Mouse (Mus musculus) CH12.LX (cell line): Measurements from ENCODE around the gene Daam1. TPM values are rescaled to one million over a fixed set of nuclear protein-coding genes. Genes with fewer than 3 reads are reported as not detected.

ENCODE experiments used
- DNase-seq: peaks from one replicate; pipeline ENCODE4 v3.0.0-alpha.2; 2013; ENCODE audit errors: extremely low read depth
- H3K27ac ChIP-seq: 2 replicates; pipeline ENCODE4 v1.5.1; 2012; ENCODE audit warnings: low read depth, mild to moderate bottlenecking, control low read depth, moderate library complexity; ENCODE audit not compliant: insufficient read depth
- H3K27me3 ChIP-seq: replicated peaks from 2 replicates; pipeline ENCODE3; 2012; ENCODE audit warnings: inconsistent platforms
- H3K36me3 ChIP-seq, 2 experiments: replicated peaks in 1 of 2; 2 replicates each; pipeline versions ENCODE3 to v1.6.1; 2012; ENCODE audit warnings: inconsistent platforms in 1 of 2, low read length in 1 of 2, mild to moderate bottlenecking in 1 of 2, mixed read lengths in 1 of 2, moderate library complexity in 1 of 2; ENCODE audit not compliant: control insufficient read depth in 1 of 2, insufficient read depth in 1 of 2
- H3K4me1 ChIP-seq, 2 experiments: 2 replicates each; pipeline ENCODE4 v1.6.1; 2012; ENCODE audit warnings: inconsistent platforms in 1 of 2, moderate library complexity in 1 of 2; ENCODE audit not compliant: insufficient read depth in 2 of 2, control insufficient read depth in 1 of 2
- H3K4me2 ChIP-seq: 2 replicates; pipeline ENCODE4 v1.6.1; 2012; ENCODE audit warnings: low read depth, mild to moderate bottlenecking, control low read depth; ENCODE audit not compliant: poor library complexity, insufficient read depth, severe bottlenecking
- H3K4me3 ChIP-seq, 3 experiments: fragments of 150-350 bp in 1 of 3; sonication (generic) in 1 of 3; replicated peaks in 1 of 3; 2 replicates each; pipeline versions ENCODE3 to v1.5.1; 2011 to 2012; ENCODE audit warnings: low read depth in 2 of 3, low read length in 2 of 3, mild to moderate bottlenecking in 2 of 3, moderate library complexity in 2 of 3, control low read depth in 1 of 3, improper control_type of control experiment in 1 of 3, inconsistent platforms in 1 of 3, mixed read lengths in 1 of 3; ENCODE audit not compliant: poor library complexity in 1 of 3
- H3K79me2 ChIP-seq: replicated peaks from 2 replicates; pipeline ENCODE4 v1.6.1; 2012; ENCODE audit warnings: mild to moderate bottlenecking, moderate library complexity; ENCODE audit not compliant: control insufficient read depth, poor library complexity, insufficient read depth, severe bottlenecking; ENCODE audit errors: extremely low read depth
- H3K9ac ChIP-seq: 2 replicates; pipeline ENCODE4 v1.6.1; 2012; ENCODE audit warnings: low read depth, mild to moderate bottlenecking, control low read depth, moderate library complexity; ENCODE audit not compliant: insufficient read depth
- H3K9me3 ChIP-seq: replicated peaks from 2 replicates; pipeline ENCODE3; 2012; ENCODE audit warnings: low read length, inconsistent platforms, mixed read lengths
- BHLHE40 ChIP-seq: IDR thresholded peaks from 2 replicates; pipeline ENCODE4 v1.6.1; 2011; ENCODE audit warnings: mild to moderate bottlenecking, low read depth, low read length, improper control_type of control experiment
- CHD1 ChIP-seq: IDR thresholded peaks from 2 replicates; pipeline ENCODE4 v1.6.1; 2012; ENCODE audit warnings: low read depth, low read length, improper control_type of control experiment, inconsistent platforms
- CHD2 ChIP-seq: IDR thresholded peaks from 2 replicates; pipeline ENCODE4 v1.6.1; 2011; ENCODE audit warnings: low read length, improper control_type of control experiment
- E2F4 ChIP-seq: IDR thresholded peaks from 2 replicates; pipeline ENCODE4 v1.6.1; 2011; ENCODE audit warnings: low read depth, low read length, improper control_type of control experiment; ENCODE audit not compliant: insufficient replicate concordance
- ELF1 ChIP-seq: IDR thresholded peaks from 2 replicates; pipeline ENCODE4 v1.6.1; 2014; ENCODE audit warnings: low read depth, mild to moderate bottlenecking, inconsistent platforms, low read length, improper control_type of control experiment
- EP300 ChIP-seq: IDR thresholded peaks from 2 replicates; pipeline ENCODE4 v1.6.1; 2011; ENCODE audit warnings: low read length, improper control_type of control experiment
- ETS1 ChIP-seq: conservative IDR thresholded peaks from 2 replicates; pipeline ENCODE4 v1.6.1; 2012; ENCODE audit warnings: low read depth, mild to moderate bottlenecking, inconsistent platforms, low read length, improper control_type of control experiment, moderate library complexity
- IRF4 ChIP-seq: IDR thresholded peaks from 2 replicates; pipeline ENCODE4 v1.6.1; 2014; ENCODE audit warnings: low read depth, mild to moderate bottlenecking, inconsistent platforms, low read length, improper control_type of control experiment
- JUN ChIP-seq: IDR thresholded peaks from 2 replicates; pipeline ENCODE4 v1.6.1; 2011; ENCODE audit warnings: low read depth, mild to moderate bottlenecking, low read length, improper control_type of control experiment, moderate library complexity; ENCODE audit not compliant: insufficient read depth
- JUND ChIP-seq: conservative IDR thresholded peaks from 2 replicates; pipeline ENCODE4 v1.6.1; 2011; ENCODE audit warnings: low read depth, low read length, improper control_type of control experiment
- MAZ ChIP-seq: IDR thresholded peaks from 2 replicates; pipeline ENCODE4 v1.6.1; 2012; ENCODE audit warnings: low read depth, mild to moderate bottlenecking, inconsistent platforms, low read length, improper control_type of control experiment, moderate library complexity
- MEF2A ChIP-seq: IDR thresholded peaks from 2 replicates; pipeline ENCODE4 v1.6.1; 2014; ENCODE audit warnings: low read depth, mild to moderate bottlenecking, inconsistent platforms, low read length, improper control_type of control experiment, borderline replicate concordance
- MXI1 ChIP-seq: IDR thresholded peaks from 2 replicates; pipeline ENCODE4 v1.6.1; 2011; ENCODE audit warnings: mild to moderate bottlenecking, low read depth, low read length, improper control_type of control experiment
- NELFE ChIP-seq: IDR thresholded peaks from 2 replicates; pipeline ENCODE4 v1.6.1; 2011; ENCODE audit warnings: low read depth, low read length, improper control_type of control experiment
- POLR2A ChIP-seq: IDR thresholded peaks from 2 replicates; pipeline ENCODE4 v1.6.1; 2011; ENCODE audit warnings: low read depth, mild to moderate bottlenecking, improper control_type of control experiment, low read length
- POLR2AphosphoS2 ChIP-seq: IDR thresholded peaks from 2 replicates; pipeline ENCODE4 v1.6.1; 2011; ENCODE audit warnings: low read depth, low read length, improper control_type of control experiment
- RCOR1 ChIP-seq: conservative IDR thresholded peaks from 2 replicates; pipeline ENCODE4 v1.6.1; 2012; ENCODE audit warnings: low read depth, mild to moderate bottlenecking, inconsistent platforms, low read length, improper control_type of control experiment
- UBTF ChIP-seq: IDR thresholded peaks from 2 replicates; pipeline ENCODE4 v1.6.1; 2012; ENCODE audit warnings: low read depth, mild to moderate bottlenecking, inconsistent platforms, low read length, improper control_type of control experiment, moderate library complexity
- USF2 ChIP-seq: conservative IDR thresholded peaks from 2 replicates; pipeline ENCODE4 v1.6.1; 2011; ENCODE audit warnings: low read depth, low read length, improper control_type of control experiment
- ZKSCAN1 ChIP-seq: IDR thresholded peaks from 2 replicates; pipeline ENCODE4 v1.6.1; 2012; ENCODE audit warnings: low read depth, inconsistent platforms, low read length, improper control_type of control experiment, borderline replicate concordance
- dilution Hi-C: fragments of 300-500 bp; cut with MboI; formaldehyde crosslinking; loops from 2 replicates; pipeline ENCODE4 v1.14.3; 2020; ENCODE audit warnings: low sequenced_read_pairs; ENCODE audit not compliant: extremely low pct_unique_long_range_greater_than_20kb, extremely low pct_ligation_motif_present
- in situ Hi-C: fragments of 300-500 bp; cut with MboI; formaldehyde crosslinking; loops from 3 replicates; pipeline ENCODE4 v1.14.3; 2019; ENCODE audit warnings: low sequenced_read_pairs, low pct_ligation_motif_present, low pct_unique_long_range_greater_than_20kb, mixed read lengths
- polyA plus RNA-seq: library from polyadenylated mRNA; unstranded; fragments of >175 nt; gene quantifications from 2 replicates; pipeline ENCODE4 v1.2.1, GENCODE M21; 2012; ENCODE audit warnings: low read depth; ENCODE audit not compliant: insufficient read length
- total RNA-seq, 2 experiments: library from RNA; depleted of rRNA; stranded (reverse); fragments of 300-350 nt in 1 of 2; fragments of >200 nt in 1 of 2; gene quantifications; 2 replicates each; pipeline ENCODE4 v1.2.3; 2012 to 2014

Gene Daam1
- total and polyA plus RNA-seq, 3 experiments = 10.7 to 27.9 (median 23.6) TPM

DNA sequence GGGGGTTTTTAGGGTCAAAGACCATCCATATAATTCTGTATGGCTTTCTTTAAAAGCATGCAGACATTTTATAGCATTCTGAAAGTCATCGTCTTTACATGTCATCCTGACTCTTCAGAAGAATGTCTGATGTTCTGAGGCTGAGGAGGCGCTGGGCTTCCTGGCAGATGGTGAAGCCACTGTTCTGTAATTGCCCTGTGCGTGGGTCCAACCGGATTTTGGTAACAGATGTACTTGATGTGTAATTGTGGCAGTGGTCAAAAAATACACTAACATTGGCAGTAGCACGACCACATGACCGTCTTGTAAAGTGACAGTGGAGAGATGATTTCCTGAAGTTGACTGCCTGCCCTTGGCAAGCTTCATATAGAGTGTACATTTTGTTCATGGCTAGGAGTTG lies 97.2 kb downstream of the Daam1 start:
- peaks cover 0 to 71% of the 10 kb centered on the region in 2 experiments for H3K36me3 ChIP-seq
- in situ Hi-C loops = no loop called here
- no peaks in the 10 kb centered on the region for H3K27me3 ChIP-seq
- H3K4me3 ChIP-seq = no peak overlapping the region
- TF ChIP-seq CHD2 (no peak), NELFE (no peak), ELF1 (no peak), ETS1 (no peak), JUN (no peak), POLR2A (no peak), USF2 (no peak), E2F4 (no peak)
- TF ChIP-seq, all 38 proteins: peak for 0
- no peaks in the 10 kb centered on the region for H3K79me2 ChIP-seq
- no peak overlapping the region for H3K9ac ChIP-seq
- no peak for DNase-seq
- H3K9me3 ChIP-seq = no peaks in the 10 kb centered on the region
- no peak overlapping the region for H3K27ac ChIP-seq
- peaks cover 0 to 15% of the 10 kb centered on the region in 2 experiments; a peak in 2 of 4 replicates for H3K4me1 ChIP-seq
- dilution Hi-C loops = no loop called here
- no peak overlapping the region for H3K4me2 ChIP-seq

DNA sequence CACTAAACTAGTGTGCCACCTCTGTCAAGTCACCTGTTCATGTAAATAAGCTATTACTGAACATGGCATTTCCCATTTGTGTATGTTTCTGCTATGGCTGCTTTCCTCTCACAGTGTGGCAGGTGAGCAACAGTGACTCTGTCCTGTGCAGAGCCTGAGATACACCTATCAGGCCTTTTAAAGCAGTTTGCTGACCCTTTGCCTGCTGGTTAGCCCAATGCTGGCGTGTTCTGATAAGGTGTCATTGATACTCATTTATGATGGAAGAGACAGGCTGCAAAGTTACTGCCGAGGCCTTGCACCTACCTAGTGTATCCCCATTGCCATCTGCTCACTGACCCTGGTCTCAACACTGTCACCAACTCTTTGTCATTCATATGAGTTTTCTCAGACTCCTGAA lies 99.0 kb downstream of the Daam1 start:
- H3K27ac ChIP-seq = no peak overlapping the region; the same call in 1 of the 2 replicates
- H3K9me3 ChIP-seq = no peaks in the 10 kb centered on the region
- in situ Hi-C loops = no loop called here
- no peak overlapping the region for H3K4me2 ChIP-seq
- dilution Hi-C loops = no loop called here
- no peaks in the 10 kb centered on the region for H3K27me3 ChIP-seq
- no peak for DNase-seq
- H3K4me1 ChIP-seq = peaks cover 0 to 25% of the 10 kb centered on the region in 2 experiments; a peak in 2 of 4 replicates
- TF ChIP-seq IRF4 (no peak), BHLHE40 (no peak), UBTF (no peak), RCOR1 (no peak), POLR2A (no peak), POLR2AphosphoS2 (no peak), JUND (no peak), MEF2A (no peak), NELFE (no peak), E2F4 (no peak), JUN (no peak), CHD2 (no peak), ZKSCAN1 (no peak), EP300 (no peak), MXI1 (no peak), CHD1 (no peak), USF2 (no peak), MAZ (no peak)
- H3K4me3 ChIP-seq = no peak overlapping the region
- no peaks in the 10 kb centered on the region for H3K79me2 ChIP-seq
- no peak overlapping the region for H3K9ac ChIP-seq
- H3K36me3 ChIP-seq = peaks cover 0 to 60% of the 10 kb centered on the region in 2 experiments
